Mouse (Mus musculus) heart, embryonic 10.5 days (tissue): ENCODE data around the gene Znrf1. TPM values are rescaled to one million over a fixed set of nuclear protein-coding genes. Genes with fewer than 3 reads are reported as not detected.

ENCODE experiments used
- DNase-seq: peaks from one replicate; pipeline ENCODE4 v3.0.0-alpha.2; 2017; ENCODE audit warnings: low spot score
- H3K27ac ChIP-seq: fragments of 300-500 bp; sonication (generic); 2 replicates; pipeline ENCODE4 v1.5.1; 2016; ENCODE audit warnings: mild to moderate bottlenecking
- H3K27me3 ChIP-seq: fragments of 300-500 bp; sonication (generic); 2 replicates; pipeline ENCODE4 v1.6.1; 2016; ENCODE audit warnings: mild to moderate bottlenecking; ENCODE audit not compliant: poor library complexity, insufficient read depth, severe bottlenecking
- H3K36me3 ChIP-seq: fragments of 300-500 bp; sonication (generic); 2 replicates; pipeline ENCODE4 v1.6.1; 2016; ENCODE audit warnings: mild to moderate bottlenecking, moderate library complexity
- H3K4me1 ChIP-seq: fragments of 300-500 bp; sonication (generic); 2 replicates; pipeline ENCODE4 v1.6.1; 2016; ENCODE audit warnings: mild to moderate bottlenecking
- H3K4me3 ChIP-seq: fragments of 300-500 bp; sonication (generic); 2 replicates; pipeline ENCODE4 v1.5.1; 2016; ENCODE audit warnings: mild to moderate bottlenecking, moderate library complexity
- H3K9me3 ChIP-seq: fragments of 300-500 bp; sonication (generic); 2 replicates; pipeline ENCODE4 v1.6.1; 2016; ENCODE audit warnings: mild to moderate bottlenecking, moderate library complexity
- WGBS: fragments of 180-500 bp; shearing (Covaris S2); methylation state at CpG from one replicate; pipeline ENCODE4 v1.1.7; 2016; 5-methylcytosine and 5-hydroxymethylcytosine counted together
- polyA plus RNA-seq: library from polyadenylated mRNA; unstranded; fragments of >200 nt; fragmentation: Nextera tagmentation; extraction: Ambion mirVana; gene quantifications from 2 replicates; pipeline ENCODE4 v1.2.1, GENCODE M21; 2016

Gene Znrf1
- polyA plus RNA-seq, 1 experiment from 2014 or later = 37.0 TPM

DNA sequence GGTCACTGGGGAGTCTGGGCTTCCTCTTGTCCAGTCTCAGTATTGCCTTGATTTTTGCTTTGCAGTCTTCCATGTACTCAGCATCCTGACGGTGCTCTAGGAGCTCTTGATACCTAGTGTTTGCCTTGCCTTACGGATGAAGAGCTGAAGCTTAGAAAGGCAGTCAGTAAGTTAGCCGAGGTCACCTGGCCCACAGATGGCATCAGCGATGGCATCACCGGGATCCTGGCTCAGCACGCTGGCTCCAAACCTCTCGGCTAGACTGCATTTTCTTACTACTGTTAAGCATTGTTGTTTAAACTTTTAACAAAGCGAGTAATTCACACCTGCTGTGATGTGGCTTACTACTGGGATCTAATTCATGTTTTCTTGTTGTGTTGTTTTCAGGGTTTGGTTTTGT is 22.5 kb upstream of the Znrf1 start:
- H3K9me3 ChIP-seq = no peaks in the 10 kb centered on the region
- H3K27ac ChIP-seq = no peak overlapping the region
- H3K4me1 ChIP-seq = peaks cover 36% of the 10 kb centered on the region
- DNase-seq = no peak
- peaks cover 5% of the 10 kb centered on the region; the same call in 1 of the 2 replicates for H3K27me3 ChIP-seq
- no peak overlapping the region for H3K4me3 ChIP-seq
- 81% methylated on average over 8 of the region's 8 CpGs for WGBS
- peaks cover 11% of the 10 kb centered on the region; the same call in 1 of the 2 replicates for H3K36me3 ChIP-seq

DNA sequence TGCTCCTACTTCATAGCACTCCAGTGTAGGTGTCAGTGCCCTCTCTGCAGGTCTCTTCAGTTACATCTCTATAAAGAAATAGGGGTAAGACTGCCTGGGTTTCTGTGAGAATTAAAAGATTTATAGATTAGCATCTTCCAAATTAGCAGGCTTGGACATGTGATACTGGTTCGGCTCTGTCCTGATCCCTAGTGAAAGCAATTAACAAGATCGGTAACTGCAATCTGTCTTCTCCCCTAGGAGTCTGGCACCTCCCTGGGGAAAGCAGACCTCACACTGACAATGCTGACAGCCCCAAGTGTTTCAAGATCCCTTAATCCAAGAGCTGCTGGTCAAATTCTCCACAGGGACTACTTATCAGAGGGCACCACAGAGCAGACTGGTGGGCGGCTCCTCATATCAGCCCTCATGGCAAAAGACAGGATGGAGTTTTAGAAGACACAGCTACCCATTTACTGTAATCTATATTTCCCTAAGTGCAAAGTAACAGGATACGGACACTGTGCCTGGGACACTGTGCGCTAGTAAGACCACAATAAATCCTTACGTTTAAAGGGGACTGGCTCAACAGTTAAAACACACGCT is 19.4 kb upstream of the Znrf1 start:
- Histone ChIP-seq H3K9me3 (no peaks in the 10 kb centered on the region), H3K27me3 (peaks cover 5% of the 10 kb centered on the region; the same call in 1 of the 2 replicates), H3K27ac (no peak overlapping the region), H3K4me1 (peaks cover 17% of the 10 kb centered on the region), H3K36me3 (peaks cover 11% of the 10 kb centered on the region; the same call in 1 of the 2 replicates), H3K4me3 (no peak overlapping the region)
- 32% methylated on average over 7 of the region's 7 CpGs for WGBS
- peak; percentile 87 for DNase-seq

- Histone ChIP-seq H3K4me3 (no peak overlapping the region), H3K36me3 (peaks cover 11% of the 10 kb centered on the region; the same call in 1 of the 2 replicates), H3K9me3 (no peaks in the 10 kb centered on the region), H3K27me3 (peaks cover 5% of the 10 kb centered on the region; the same call in 1 of the 2 replicates), H3K27ac (no peak overlapping the region), H3K4me1 (peaks cover 17% of the 10 kb centered on the region)
- 96% methylated on average over 2 of the region's 2 CpGs for WGBS
- DNase-seq = no peak
Measured at GRCm38 (mm10) chr8:111517466-111517865, 18.4 kb upstream of the Znrf1 start.

DNA sequence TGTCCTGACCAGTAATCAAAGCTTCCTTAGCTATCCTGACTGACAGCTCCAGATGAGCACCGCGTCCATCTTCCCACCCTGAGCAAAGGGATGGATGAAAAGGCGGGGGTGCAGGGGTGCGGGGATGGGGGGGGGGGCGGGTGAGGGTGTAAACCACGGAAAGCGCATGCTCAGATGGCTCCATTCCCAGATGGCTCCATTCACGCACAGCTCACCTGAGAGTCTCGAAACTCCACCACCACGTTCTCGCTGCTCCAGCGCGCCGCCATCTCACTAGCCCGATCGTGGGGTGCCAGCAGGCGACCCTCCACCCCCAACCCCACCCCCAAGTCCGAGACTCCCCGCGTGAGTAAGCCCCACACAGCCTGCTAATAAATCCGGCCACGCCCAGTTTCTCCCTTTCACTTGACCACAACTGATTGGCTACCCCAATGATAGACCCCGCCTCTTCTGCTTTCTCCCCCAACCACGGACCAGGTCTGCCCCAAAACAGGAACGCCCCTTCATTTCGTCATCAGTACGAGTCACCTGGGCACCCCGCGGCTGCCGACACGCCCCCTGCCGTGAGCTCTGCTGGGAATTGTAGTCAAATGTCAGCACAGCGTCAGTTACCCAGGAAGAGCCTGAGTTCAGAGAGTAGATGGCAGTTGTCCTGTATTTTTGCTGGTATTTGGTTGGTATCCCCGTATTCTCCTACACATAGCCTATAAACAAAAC is 14.0 kb upstream of the Znrf1 start, which contains the start of gene Wdr59:
Gene Wdr59, minus strand, starts transcription at position 380 of the 717 bp plus-strand sequence.
- H3K27ac ChIP-seq = peak within 1 kb of the TSS; percentile 87
- under 1% methylated on average over 34 of the region's 34 CpGs for WGBS
- H3K4me3 ChIP-seq = peak within 1 kb of the TSS; percentile 78
- H3K36me3 ChIP-seq = peaks cover 3% of the 10 kb centered on the region; the same call in 1 of the 2 replicates
- peak; percentile 99 for DNase-seq
- no peaks in the 10 kb centered on the region for H3K27me3 ChIP-seq
- H3K4me1 ChIP-seq = peaks cover 6% of the 10 kb centered on the region; the same call in 1 of the 2 replicates
- H3K9me3 ChIP-seq = no peaks in the 10 kb centered on the region

GRCm38 (mm10) chr8:111526403-111527024 is 9.4 kb upstream of the Znrf1 start:
- H3K9me3 ChIP-seq = no peaks in the 10 kb centered on the region
- DNase-seq = no peak

DNA sequence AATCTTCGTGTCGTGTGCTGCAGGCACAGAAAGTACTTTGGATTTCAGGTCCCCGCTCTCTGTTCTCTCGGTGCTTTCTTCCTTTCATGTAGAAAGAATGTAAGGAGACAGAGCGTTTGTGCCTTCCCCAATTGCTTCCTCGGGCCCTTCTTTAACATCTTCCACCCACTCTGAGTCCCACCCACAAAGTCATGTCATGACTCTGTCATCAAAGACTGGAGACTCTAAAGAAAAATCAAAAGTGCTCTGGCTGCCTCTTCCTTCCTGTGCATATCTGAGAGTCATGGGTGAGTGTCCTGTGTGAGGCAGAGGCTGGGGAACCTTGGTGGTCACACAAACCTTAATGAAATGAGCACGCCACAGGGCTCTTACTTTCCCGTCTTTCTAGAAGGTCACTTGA is 8.7 kb upstream of the Znrf1 start:
- Histone ChIP-seq H3K36me3 (no peaks in the 10 kb centered on the region), H3K27ac (no peak overlapping the region), H3K9me3 (no peaks in the 10 kb centered on the region), H3K4me1 (peaks cover 7% of the 10 kb centered on the region; the same call in 1 of the 2 replicates), H3K27me3 (no peaks in the 10 kb centered on the region), H3K4me3 (no peak overlapping the region)
- WGBS = 65% methylated on average over 8 of the region's 8 CpGs
- no peak for DNase-seq

More at GRCm38 (mm10) chr8:111526403-111527024, 9.4 kb upstream of the Znrf1 start:
- Histone ChIP-seq H3K27ac (no peak overlapping the region), H3K36me3 (no peaks in the 10 kb centered on the region), H3K27me3 (no peaks in the 10 kb centered on the region), H3K4me3 (no peak overlapping the region), H3K4me1 (peaks cover 8% of the 10 kb centered on the region; the same call in 1 of the 2 replicates)
- 75% methylated on average over 6 of the region's 6 CpGs for WGBS

DNA sequence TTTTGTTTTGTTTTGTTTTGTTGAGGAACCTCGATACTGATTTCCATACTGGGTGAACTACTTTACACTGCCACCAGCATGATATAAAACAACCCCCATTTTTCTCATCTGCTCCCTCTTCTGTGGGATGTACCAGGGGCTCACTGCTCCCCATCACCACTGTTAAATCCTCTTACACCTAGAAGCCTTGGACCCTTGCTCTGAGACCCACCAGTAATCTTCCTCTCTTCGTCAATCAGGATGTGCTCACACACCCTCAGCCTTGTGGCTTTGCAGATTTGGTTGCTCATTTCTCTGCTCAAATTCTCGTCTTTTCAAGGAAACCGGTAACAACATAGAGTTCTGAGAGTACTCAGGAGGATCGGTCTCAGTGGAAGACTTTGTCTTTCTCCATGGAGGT is 7.8 kb upstream of the Znrf1 start:
- DNase-seq = no peak
- Histone ChIP-seq H3K4me3 (no peak overlapping the region), H3K27me3 (no peaks in the 10 kb centered on the region), H3K36me3 (no peaks in the 10 kb centered on the region), H3K4me1 (peaks cover 7% of the 10 kb centered on the region; the same call in 1 of the 2 replicates), H3K9me3 (no peaks in the 10 kb centered on the region), H3K27ac (no peak overlapping the region)
- WGBS = 76% methylated on average over 5 of the region's 5 CpGs

- no peaks in the 10 kb centered on the region for H3K36me3 ChIP-seq
- no peaks in the 10 kb centered on the region for H3K9me3 ChIP-seq
- H3K4me3 ChIP-seq = no peak overlapping the region
- WGBS = 73% methylated on average over 12 of the region's 12 CpGs
- H3K27me3 ChIP-seq = no peaks in the 10 kb centered on the region
- H3K4me1 ChIP-seq = peaks cover 7% of the 10 kb centered on the region; the same call in 1 of the 2 replicates
- no peak overlapping the region for H3K27ac ChIP-seq
- no peak for DNase-seq
Measured at GRCm38 (mm10) chr8:111531191-111531590, 4.7 kb upstream of the Znrf1 start.

DNA sequence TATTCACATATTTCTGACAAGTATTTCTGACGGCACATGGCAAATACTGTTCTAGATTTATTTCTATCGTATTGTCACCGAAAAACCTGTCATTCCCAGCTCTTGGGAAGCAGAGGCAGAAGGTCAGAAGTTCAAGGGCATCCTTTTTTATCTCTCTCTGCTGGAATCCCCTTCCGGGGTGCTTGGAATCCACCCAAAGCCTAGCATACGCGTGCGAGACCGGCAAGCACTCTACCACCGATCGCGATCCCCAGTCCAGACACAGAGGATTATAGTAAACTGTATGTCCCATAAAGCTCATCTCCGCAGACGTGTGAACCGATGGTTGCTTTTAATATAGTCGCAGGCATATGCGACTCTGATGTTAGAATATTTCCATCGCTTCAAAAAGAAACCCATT is 4.3 kb upstream of the Znrf1 start:
- no peak overlapping the region for H3K4me3 ChIP-seq
- no peak overlapping the region for H3K27ac ChIP-seq
- H3K27me3 ChIP-seq = no peaks in the 10 kb centered on the region
- H3K36me3 ChIP-seq = no peaks in the 10 kb centered on the region
- H3K4me1 ChIP-seq = peaks cover 7% of the 10 kb centered on the region; the same call in 1 of the 2 replicates
- H3K9me3 ChIP-seq = no peaks in the 10 kb centered on the region
- no peak for DNase-seq
- 76% methylated on average over 17 of the region's 17 CpGs for WGBS

- H3K27me3 ChIP-seq = no peaks in the 10 kb centered on the region
- WGBS = 78% methylated on average over 4 of the region's 4 CpGs
Measured at GRCm38 (mm10) chr8:111533503-111533902, 2.4 kb upstream of the Znrf1 start.

GRCm38 (mm10) chr8:111535491-111535890 is 406 bp upstream of the Znrf1 start:
- no peaks in the 10 kb centered on the region for H3K27me3 ChIP-seq
- H3K9me3 ChIP-seq = no peaks in the 10 kb centered on the region
- H3K4me3 ChIP-seq = peak overlapping the region; percentile 98; the same call in 1 of the 2 replicates
- DNase-seq = no peak
- no peak overlapping the region for H3K27ac ChIP-seq
- H3K4me1 ChIP-seq = peaks cover 30% of the 10 kb centered on the region
- 39% methylated on average over 5 of the region's 5 CpGs for WGBS
- H3K36me3 ChIP-seq = no peaks in the 10 kb centered on the region

More at GRCm38 (mm10) chr8:111533503-111533902, 2.4 kb upstream of the Znrf1 start:
- Histone ChIP-seq H3K4me3 (no peak overlapping the region), H3K9me3 (no peaks in the 10 kb centered on the region), H3K36me3 (no peaks in the 10 kb centered on the region), H3K4me1 (peaks cover 22% of the 10 kb centered on the region), H3K27ac (no peak overlapping the region)
- DNase-seq = no peak

DNA sequence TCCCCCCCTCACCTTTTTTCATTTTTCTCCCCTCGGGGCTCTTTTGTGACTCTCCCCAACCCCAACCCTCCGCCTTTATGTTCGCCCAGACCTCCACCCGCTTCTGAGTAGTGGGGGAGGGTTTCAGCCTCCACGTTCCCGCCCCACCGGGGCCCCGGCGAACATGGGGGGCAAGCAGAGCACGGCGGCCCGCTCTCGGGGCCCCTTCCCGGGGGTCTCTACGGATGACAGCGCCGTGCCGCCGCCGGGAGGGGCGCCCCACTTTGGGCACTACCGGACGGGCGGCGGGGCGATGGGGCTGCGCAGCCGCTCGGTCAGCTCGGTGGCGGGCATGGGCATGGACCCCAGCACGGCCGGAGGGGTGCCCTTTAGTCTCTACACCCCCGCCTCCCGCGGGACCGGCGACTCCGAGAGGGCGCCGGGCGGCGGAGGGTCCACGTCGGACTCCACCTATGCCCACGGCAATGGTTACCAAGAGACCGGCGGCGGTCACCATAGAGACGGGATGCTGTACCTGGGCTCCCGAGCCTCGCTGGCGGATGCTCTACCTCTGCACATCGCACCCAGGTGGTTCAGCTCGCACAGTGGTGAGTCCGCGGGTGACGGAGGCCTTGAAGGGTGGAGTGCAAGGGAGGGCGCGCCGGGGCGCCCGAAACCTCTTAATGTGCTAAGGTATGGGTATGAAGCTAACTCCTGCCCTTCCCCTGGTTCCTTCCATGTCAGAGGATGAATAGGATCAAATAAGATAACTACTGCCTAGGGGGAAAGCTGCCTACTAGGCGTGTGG is 1.3 kb downstream of the Znrf1 start:
- under 1% methylated on average over 61 of the region's 64 CpGs for WGBS
- peak; percentile 82 for DNase-seq
- peaks cover 37% of the 10 kb centered on the region for H3K4me1 ChIP-seq
- H3K36me3 ChIP-seq = peaks cover 2% of the 10 kb centered on the region; the same call in 1 of the 2 replicates
- H3K4me3 ChIP-seq = peak overlapping the region; percentile 98
- H3K9me3 ChIP-seq = no peaks in the 10 kb centered on the region
- H3K27ac ChIP-seq = peak overlapping the region; percentile 96
- no peaks in the 10 kb centered on the region for H3K27me3 ChIP-seq
